In the genomic region with DNA sequence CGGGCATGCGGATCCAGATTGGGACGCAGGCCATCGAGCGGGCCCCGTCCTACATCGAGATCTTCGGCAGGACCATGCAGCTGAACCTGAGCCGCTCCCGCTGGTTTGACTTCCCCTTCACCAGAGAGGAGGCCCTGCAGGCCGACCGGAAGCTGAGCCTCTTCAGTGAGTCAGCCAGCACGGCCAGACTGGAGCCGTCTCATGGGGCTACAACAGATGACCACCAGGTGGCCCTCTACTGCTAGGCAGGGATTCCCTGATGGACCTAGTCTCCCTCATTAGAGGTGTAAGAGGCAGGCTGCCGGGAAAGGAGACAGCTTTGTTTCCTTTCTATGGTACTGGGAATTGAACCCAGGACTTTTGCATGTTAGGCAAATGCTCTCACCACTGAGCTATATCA, we compare ENCODE assay signal across 8 mouse cellular contexts.
DNase-seq lines count a peak whose midpoint lies in the region; ATAC-seq lines count a peak whose summit lies in the region.
"Had no signal": no experiment of that assay in that cellular context is flagged by ENCODE, and none has a peak within 500 bp of the region (broad histone marks: within the 10 kb centered on the region; RNA-seq: fewer than 3 reads in every experiment).

No protein-coding gene starts in this region.

- peaks cover 100% of the 10 kb centered on the region for H3K36me3 ChIP-seq in forebrain, embryonic 14.5 days (ENCODE audit: control insufficient read depth, insufficient read depth, low read length)

- H3K27ac ChIP-seq in forebrain, embryonic 14.5 days (ENCODE audit: low read depth, low read length) = no peak overlapping the region

- H3K9me3 ChIP-seq in forebrain, embryonic 14.5 days (replicated peaks; ENCODE audit: control insufficient read depth, low read length) = no peaks in the 10 kb centered on the region

- DNase-seq in Muller cell, postnatal 12 days (ENCODE audit: inconsistent ontology term) = peak; percentile 67
- peak; percentile 91 for DNase-seq in brain, adult 2 months (ENCODE audit: low read depth, low spot score)
- DNase-seq in forebrain, embryonic 14.5 days (ENCODE audit: low spot score) = peak; percentile 67
- DNase-seq in heart, postnatal 4 days = peak; percentile 87
- peak; percentile 35 to 54 for DNase-seq in layer of hippocampus, postnatal 25 days (ENCODE audit: extremely low spot score in 1 of 2, low spot score in 1 of 2)
- peak; percentile 81 for DNase-seq in lung, postnatal 25 days (ENCODE audit: low spot score)
- DNase-seq in skeletal muscle tissue, adult 2 months (ENCODE audit: low read depth, low spot score) = peak; percentile 36

- H3K4me2 ChIP-seq in forebrain, embryonic 14.5 days (ENCODE audit: low read length) = no peak overlapping the region

- H3K4me3 ChIP-seq in forebrain, embryonic 14.5 days (ENCODE audit: low read depth, low read length) = no peak overlapping the region
- H3K4me3 ChIP-seq: myocyte had no signal

- 0 out of 2 replicates have a peak, but pooled peaks have one; percentile 32 for ATAC-seq in forebrain, embryonic 14.5 days

- H3K9ac ChIP-seq in forebrain, embryonic 14.5 days (ENCODE audit: low read length) = no peak overlapping the region

- H3K4me1 ChIP-seq in forebrain, embryonic 14.5 days (ENCODE audit: control insufficient read depth, insufficient read depth, low read length) = no peaks in the 10 kb centered on the region

- no peaks in the 10 kb centered on the region for H3K27me3 ChIP-seq in forebrain, embryonic 14.5 days (replicated peaks; ENCODE audit: control insufficient read depth, insufficient read depth, low read length)

- WGBS in forebrain, embryonic 14.5 days = 54% methylated on average over 15 of the region's 15 CpGs

Comparison
In these comparisons a context has a peak if more than half of its experiments do, and no peak if none do; other contexts are left out.
1. DNase-seq: peak in every context shown above with its lines; median percentile 91 in brain, adult 2 months; 87 in heart, postnatal 4 days; 81 in lung, postnatal 25 days; 67 in Muller cell, postnatal 12 days; 67 in forebrain, embryonic 14.5 days; 44 in layer of hippocampus, postnatal 25 days; 36 in skeletal muscle tissue, adult 2 months.